Mouse (Mus musculus) intestine, postnatal 0 days (tissue): ENCODE measurements around the gene Scai. TPM values are rescaled to one million over a fixed set of nuclear protein-coding genes. Genes with fewer than 3 reads are reported as not detected.

Experiments used
- ATAC-seq: fragments of 200-750 bp; cut with Nextera tagmentation; 2 replicates; pipeline ENCODE4 v1.8.0; 2017; ENCODE audit warnings: mild to moderate bottlenecking, moderate TSS enrichment, moderate library complexity
- H3K27ac ChIP-seq: fragments of 300-500 bp; sonication (generic); 2 replicates; pipeline ENCODE4 v1.5.1; 2014; ENCODE audit warnings: mild to moderate bottlenecking, low read depth, low read length, moderate library complexity
- H3K27me3 ChIP-seq: fragments of 300-500 bp; sonication (generic); replicated peaks from 2 replicates; pipeline ENCODE4 v1.6.1; 2014; ENCODE audit warnings: low read length, mixed read lengths; ENCODE audit not compliant: control insufficient read depth, insufficient read depth
- H3K36me3 ChIP-seq: fragments of 300-500 bp; sonication (generic); 2 replicates; pipeline ENCODE4 v1.6.1; 2014; ENCODE audit warnings: mild to moderate bottlenecking, moderate library complexity; ENCODE audit not compliant: control insufficient read depth, insufficient read depth
- H3K4me1 ChIP-seq: fragments of 300-500 bp; sonication (generic); replicated peaks from 2 replicates; pipeline ENCODE4 v1.6.1; 2014; ENCODE audit warnings: antibody characterized with exemption, low read length, mixed read lengths; ENCODE audit not compliant: control insufficient read depth, insufficient read depth
- H3K4me2 ChIP-seq: fragments of 300-500 bp; sonication (generic); replicated peaks from 2 replicates; pipeline ENCODE4 v1.6.1; 2014; ENCODE audit warnings: low read depth, mild to moderate bottlenecking, moderate library complexity
- H3K4me3 ChIP-seq: fragments of 300-500 bp; sonication (generic); 2 replicates; pipeline ENCODE4 v1.5.1; 2014; ENCODE audit warnings: low read depth, low read length
- H3K9ac ChIP-seq: fragments of 300-500 bp; sonication (generic); 2 replicates; pipeline ENCODE4 v1.6.1; 2014; ENCODE audit warnings: mild to moderate bottlenecking, low read depth, low read length
- H3K9me3 ChIP-seq: fragments of 300-500 bp; sonication (generic); 2 replicates; pipeline ENCODE4 v1.6.1; 2016; ENCODE audit warnings: mixed run types; ENCODE audit not compliant: control insufficient read depth
- CTCF ChIP-seq: sonication (generic); IDR thresholded peaks from 2 replicates; pipeline ENCODE4 v1.5.1; 2016; ENCODE audit warnings: low read depth, mild to moderate bottlenecking, control low read depth, antibody characterized with exemption, moderate library complexity
- WGBS: fragments of 180-500 bp; shearing (Covaris S2); extraction: QIAGEN DNeasy Blood & Tissue Kit; methylation state at CpG from one replicate; pipeline ENCODE4 v1.1.7; 2014; 5-methylcytosine and 5-hydroxymethylcytosine counted together
- polyA plus RNA-seq: library from polyadenylated mRNA; unstranded; fragments of >200 nt; fragmentation: Nextera tagmentation; extraction: Ambion mirVana; gene quantifications from 2 replicates; pipeline ENCODE4 v1.2.1, GENCODE M21; 2015

Scai gene
- polyA plus RNA-seq, 1 experiment from 2014 or later: 3.2 TPM

DNA sequence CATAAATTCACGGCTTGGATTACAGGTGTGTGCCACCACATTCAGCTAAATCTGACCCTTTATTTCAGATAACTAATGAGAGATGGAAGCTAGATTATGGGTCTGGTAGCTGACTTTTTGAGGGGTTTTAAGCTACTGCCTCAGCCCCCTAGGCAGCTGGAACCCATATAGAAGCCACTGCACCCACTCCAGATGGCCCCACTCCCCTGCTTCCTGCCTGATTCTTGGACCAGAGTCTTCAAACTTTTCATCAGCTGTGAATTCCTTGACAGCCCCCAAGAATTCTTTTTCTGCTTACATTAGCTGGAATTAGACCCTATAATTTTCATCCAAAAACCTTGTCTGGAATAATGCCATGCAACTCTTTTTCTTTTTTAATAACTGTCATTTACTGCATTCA is 44.1 kb downstream of the Scai start:
- Histone ChIP-seq H3K36me3 (no peaks in the 10 kb centered on the region), H3K27me3 (no peaks in the 10 kb centered on the region), H3K27ac (no peak overlapping the region), H3K4me3 (no peak overlapping the region), H3K4me1 (no peaks in the 10 kb centered on the region), H3K4me2 (no peak overlapping the region), H3K9ac (no peak overlapping the region), H3K9me3 (no peaks in the 10 kb centered on the region)
- no peak for ATAC-seq
- no peak for TF ChIP-seq CTCF
- 86% methylated on average over 1 of the region's 1 CpGs for WGBS

DNA sequence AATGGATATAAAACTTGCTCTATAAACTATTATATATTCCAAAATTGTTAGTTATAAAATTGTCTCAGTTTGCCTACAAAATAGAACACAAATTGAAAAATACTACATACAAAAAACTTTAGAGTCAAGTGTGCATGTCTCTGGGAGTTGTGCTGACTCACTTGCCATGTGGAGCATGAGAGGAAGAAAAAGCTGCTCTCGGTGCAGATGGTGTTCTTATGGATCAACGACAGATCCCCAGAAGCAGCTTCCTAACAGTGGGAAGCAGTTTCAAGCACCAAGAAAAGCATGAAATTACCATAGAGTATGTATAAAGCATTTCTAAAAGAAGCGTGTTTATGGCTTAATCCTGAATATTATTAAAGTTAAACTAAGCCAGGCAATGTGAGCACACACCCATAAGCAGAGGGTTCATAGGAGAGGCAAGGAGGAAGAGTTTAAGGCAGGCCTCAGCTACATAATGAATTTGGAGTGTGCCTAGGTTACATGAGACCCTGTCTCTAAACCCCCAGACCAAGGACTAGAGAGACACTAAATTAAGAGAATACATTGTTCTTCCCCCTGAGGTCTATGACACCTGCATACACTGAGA is 48.1 kb downstream of the Scai start:
- TF ChIP-seq CTCF: no peak
- Histone ChIP-seq H3K4me2 (no peak overlapping the region), H3K9ac (no peak overlapping the region), H3K27ac (no peak overlapping the region), H3K9me3 (no peaks in the 10 kb centered on the region), H3K4me3 (no peak overlapping the region), H3K4me1 (no peaks in the 10 kb centered on the region), H3K36me3 (no peaks in the 10 kb centered on the region), H3K27me3 (no peaks in the 10 kb centered on the region)
- ATAC-seq: no peak
- WGBS: 86% methylated on average over 3 of the region's 3 CpGs

DNA sequence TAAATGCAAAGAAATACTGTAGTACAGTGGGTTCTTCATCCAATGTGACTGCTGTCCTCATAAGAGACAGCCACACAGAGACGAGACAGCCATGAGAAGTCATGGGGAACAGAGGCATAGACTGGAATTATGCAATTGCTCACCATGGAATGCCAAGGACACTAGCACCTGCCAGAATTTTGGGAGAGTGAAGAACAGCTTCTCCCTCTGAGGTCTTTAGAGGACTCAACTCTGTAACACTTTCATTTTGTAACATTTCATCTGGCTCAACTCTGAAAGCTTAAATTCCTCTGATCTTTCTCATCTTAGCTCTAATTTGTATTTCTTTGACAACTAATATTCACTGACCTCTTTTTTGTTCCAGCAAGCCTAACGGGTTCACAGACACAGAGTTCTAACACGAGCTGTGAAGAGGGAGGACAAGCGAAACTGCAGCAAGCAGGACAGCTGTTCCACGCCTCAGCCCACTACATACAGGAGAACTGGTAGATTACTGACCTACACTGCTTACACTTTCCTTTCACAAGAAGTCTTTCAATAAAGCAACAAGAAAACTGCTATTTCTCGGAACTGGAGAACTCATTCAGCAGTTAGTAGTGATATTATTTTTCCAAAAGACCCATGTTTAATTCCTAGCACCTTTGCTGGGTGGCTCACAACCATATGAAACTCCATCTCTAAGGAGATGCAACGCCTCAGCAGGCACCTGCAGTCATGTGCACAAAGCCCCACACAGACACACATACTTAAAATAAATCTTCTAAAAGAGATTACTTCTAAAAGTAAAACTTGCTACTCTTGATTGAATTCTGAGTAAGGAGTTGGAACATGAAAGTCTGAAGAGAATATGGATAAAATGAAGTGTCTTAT is 49.7 kb downstream of the Scai start:
- no peak overlapping the region for H3K27ac ChIP-seq
- H3K27me3 ChIP-seq: no peaks in the 10 kb centered on the region
- no peaks in the 10 kb centered on the region for H3K36me3 ChIP-seq
- no peak overlapping the region for H3K9ac ChIP-seq
- H3K4me2 ChIP-seq: no peak overlapping the region
- H3K4me1 ChIP-seq: no peaks in the 10 kb centered on the region
- TF ChIP-seq CTCF: no peak
- 89% methylated on average over 7 of the region's 7 CpGs for WGBS
- H3K9me3 ChIP-seq: no peaks in the 10 kb centered on the region
- ATAC-seq: no peak
- no peak overlapping the region for H3K4me3 ChIP-seq

DNA sequence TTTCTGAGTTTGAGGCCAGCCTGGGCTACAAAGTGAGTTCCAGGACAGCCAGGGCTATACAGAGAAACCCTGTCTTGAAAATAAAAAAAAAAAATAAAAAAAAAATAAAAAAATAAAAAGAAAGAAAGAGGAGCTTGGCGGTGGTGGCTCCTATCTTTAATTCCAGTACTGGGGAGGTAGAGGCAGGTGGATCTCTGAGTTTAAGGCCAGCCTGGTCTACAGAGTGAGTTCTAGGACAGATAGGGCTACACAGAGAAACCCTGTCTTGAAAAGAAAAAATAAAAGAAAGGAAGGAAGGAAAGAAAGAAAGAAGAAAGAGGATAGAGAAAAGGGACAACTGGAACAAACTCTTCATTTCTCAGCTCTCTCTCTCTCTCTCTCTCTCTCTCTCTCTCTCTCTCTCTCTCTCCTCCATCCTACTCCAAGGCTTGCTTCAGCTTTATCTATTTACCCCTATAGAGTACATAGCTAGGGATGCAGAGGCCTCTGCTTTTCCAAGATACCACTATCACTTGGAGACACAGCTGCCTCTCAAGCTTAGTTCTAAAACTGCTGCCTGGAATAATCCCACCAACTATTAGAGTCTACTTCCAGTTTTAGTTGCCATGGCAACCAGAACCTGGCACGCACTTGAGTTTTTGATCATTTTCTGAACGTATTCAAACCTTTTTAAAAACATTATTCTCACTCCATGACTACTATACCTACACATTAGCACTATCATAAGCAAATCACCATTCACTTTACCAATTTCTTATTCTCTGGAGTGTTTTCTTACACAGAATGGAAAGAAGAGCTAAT is 60.8 kb downstream of the Scai start:
- no peak overlapping the region for H3K4me3 ChIP-seq
- no peak overlapping the region for H3K27ac ChIP-seq
- no peak for ATAC-seq
- no peaks in the 10 kb centered on the region for H3K36me3 ChIP-seq
- TF ChIP-seq CTCF: no peak
- no peaks in the 10 kb centered on the region for H3K9me3 ChIP-seq
- H3K4me2 ChIP-seq: no peak overlapping the region
- H3K4me1 ChIP-seq: no peaks in the 10 kb centered on the region
- no peaks in the 10 kb centered on the region for H3K27me3 ChIP-seq
- WGBS: 77% methylated on average over 3 of the region's 3 CpGs
- no peak overlapping the region for H3K9ac ChIP-seq

DNA sequence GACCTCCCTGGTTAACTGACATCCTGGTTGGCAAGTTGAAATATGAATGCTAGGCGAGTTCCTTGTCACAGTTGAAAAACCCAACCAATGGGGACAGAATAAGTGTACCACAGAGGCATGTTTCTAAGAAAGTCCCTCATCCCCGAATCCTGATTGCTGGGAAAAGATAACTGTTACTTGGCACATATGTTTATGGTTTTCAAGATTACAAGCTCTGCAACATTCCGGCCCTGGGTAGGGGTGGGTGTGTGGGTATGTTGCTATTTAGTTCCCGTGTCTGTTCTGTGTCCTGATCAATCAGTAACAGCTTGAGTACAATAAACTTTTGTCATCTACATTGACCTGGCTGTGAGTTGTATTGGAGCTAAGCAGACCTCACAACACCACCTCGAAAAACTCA is 66.4 kb downstream of the Scai start:
- no peak overlapping the region for H3K27ac ChIP-seq
- H3K36me3 ChIP-seq: peaks cover 17% of the 10 kb centered on the region
- WGBS: 49% methylated on average over 5 of the region's 5 CpGs

DNA sequence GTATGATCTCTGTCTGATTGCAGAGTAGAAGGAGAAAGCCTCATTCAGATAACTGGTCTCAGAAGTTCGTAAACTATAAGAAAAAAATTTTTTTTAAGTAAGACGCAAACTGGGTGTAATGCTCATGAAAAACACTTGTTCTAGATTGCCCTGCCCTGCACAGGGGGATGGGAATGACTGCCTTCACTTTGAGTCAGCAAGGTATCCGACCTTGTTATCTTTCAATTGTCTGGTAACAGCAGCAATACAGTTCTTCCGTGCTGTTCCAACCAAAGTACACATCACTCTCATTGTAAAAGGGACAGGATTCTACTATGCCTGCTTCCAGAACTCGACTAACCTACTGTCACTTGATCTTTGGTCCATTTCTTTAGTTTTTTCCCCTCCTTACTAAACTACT is 69.4 kb downstream of the Scai start:
- H3K4me1 ChIP-seq: no peaks in the 10 kb centered on the region
- no peaks in the 10 kb centered on the region for H3K27me3 ChIP-seq
- peaks cover 22% of the 10 kb centered on the region for H3K36me3 ChIP-seq
- no peak overlapping the region for H3K4me2 ChIP-seq
- H3K27ac ChIP-seq: no peak overlapping the region
- 40% methylated on average over 5 of the region's 5 CpGs for WGBS
- no peak overlapping the region for H3K4me3 ChIP-seq
- TF ChIP-seq CTCF: no peak
- ATAC-seq: peak; percentile 74
- H3K9me3 ChIP-seq: no peaks in the 10 kb centered on the region
- no peak overlapping the region for H3K9ac ChIP-seq

More for the DNA sequence above, 66.4 kb downstream of the Scai start:
- no peak overlapping the region for H3K9ac ChIP-seq
- H3K4me1 ChIP-seq: no peaks in the 10 kb centered on the region
- H3K9me3 ChIP-seq: no peaks in the 10 kb centered on the region
- H3K27me3 ChIP-seq: no peaks in the 10 kb centered on the region
- ATAC-seq: peak; percentile 66; the same call in 1 of the 2 replicates
- no peak overlapping the region for H3K4me2 ChIP-seq
- no peak overlapping the region for H3K4me3 ChIP-seq
- no peak for TF ChIP-seq CTCF
